Mouse (Mus musculus): ENCODE measurements around the gene Unc5a. TPM values are rescaled to one million over a fixed set of nuclear protein-coding genes. Genes with fewer than 3 reads are reported as not detected.

Unc5a gene
- polyA plus RNA-seq, 1 experiment: 29.7 TPM

DNA sequence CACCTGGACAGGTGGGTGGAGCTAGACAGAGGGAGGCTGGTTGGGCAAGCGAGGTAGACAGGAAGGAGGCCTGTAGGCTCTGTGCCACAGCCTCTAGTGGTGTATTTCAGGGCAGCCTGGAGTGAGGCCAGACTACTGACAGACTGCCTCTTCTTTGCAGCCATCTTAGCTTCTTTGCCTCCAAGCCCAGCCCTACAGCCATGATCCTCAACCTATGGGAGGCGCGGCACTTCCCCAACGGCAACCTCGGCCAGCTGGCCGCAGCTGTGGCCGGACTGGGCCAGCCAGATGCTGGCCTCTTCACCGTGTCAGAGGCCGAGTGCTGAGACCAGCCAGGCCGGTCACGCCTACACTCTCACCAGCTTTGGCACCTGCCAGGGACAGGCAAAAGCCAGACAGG lies 55.4 kb downstream of the Unc5a start:
- TF ChIP-seq CTCF (IDR thresholded peaks at IDR 0.05; ENCODE audit: borderline replicate concordance, extremely low read depth, insufficient read depth, insufficient read length) (no peak), POLR2A (IDR thresholded peaks at IDR 0.05; ENCODE audit: borderline replicate concordance, extremely low read depth, insufficient read depth, insufficient read length, poor library complexity, severe bottlenecking) (no peak)

DNA sequence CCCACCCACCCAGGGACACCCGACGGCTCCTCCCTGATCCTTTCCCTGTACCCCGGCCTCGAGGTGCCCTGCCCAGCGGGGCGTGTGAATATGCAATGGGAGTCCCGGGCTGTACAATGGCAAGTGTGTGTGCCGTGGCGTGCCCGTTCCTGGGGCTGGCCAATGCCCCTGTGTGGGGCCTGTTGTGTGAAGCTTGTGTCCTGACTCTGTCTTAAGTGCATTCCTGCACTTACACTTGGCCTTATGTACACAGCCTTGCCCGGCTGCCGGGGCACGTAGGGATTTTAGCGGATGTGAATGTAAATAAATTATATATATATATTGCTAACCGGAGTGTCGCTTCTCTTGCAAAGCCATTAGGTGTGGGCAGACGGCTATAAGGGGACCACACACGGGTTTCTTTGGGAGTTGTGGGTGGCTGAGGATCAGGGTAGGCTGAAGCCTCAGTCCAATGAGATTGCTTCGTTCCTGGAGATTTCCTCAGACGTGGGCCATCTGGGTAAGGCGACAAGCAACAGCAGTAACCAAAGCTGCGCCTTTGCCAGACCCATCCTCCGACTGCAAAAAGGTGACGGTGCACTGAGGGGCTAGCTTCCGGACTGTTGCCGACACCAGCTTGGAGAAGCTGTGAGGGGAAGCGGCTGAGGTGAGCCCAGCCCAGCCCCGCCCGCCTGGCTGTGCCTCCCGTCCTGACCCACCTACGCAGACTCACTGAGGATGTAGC lies 56.6 kb downstream of the Unc5a start:
- TF ChIP-seq CTCF (IDR thresholded peaks at IDR 0.05; ENCODE audit: borderline replicate concordance, extremely low read depth, insufficient read depth, insufficient read length) (no peak), POLR2A (IDR thresholded peaks at IDR 0.05; ENCODE audit: borderline replicate concordance, extremely low read depth, insufficient read depth, insufficient read length, poor library complexity, severe bottlenecking) (no peak)
- DNase-seq (ENCODE audit: low read depth): no peak

More for the DNA sequence above, 55.4 kb downstream of the Unc5a start:
- no peak for DNase-seq (ENCODE audit: low read depth)

DNA sequence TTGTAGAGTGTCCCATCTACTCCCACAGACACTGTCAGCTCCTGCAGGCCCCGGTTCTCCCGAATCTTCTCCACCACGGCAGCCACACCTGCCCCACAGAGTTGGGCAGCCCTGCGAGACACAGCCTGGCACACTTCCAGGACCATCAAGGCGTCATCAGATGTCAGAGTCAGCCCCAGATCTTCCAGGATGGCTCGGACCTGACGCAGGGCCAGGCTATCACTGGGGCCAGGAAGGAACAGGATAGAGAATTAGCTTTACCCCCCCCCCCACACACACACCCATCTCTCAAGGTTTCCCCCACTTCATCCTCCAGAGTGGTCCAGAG lies 57.2 kb downstream of the Unc5a start:
- TF ChIP-seq CTCF (IDR thresholded peaks at IDR 0.05; ENCODE audit: borderline replicate concordance, extremely low read depth, insufficient read depth, insufficient read length) (no peak), POLR2A (IDR thresholded peaks at IDR 0.05; ENCODE audit: borderline replicate concordance, extremely low read depth, insufficient read depth, insufficient read length, poor library complexity, severe bottlenecking) (no peak)
- DNase-seq (ENCODE audit: low read depth): no peak

DNA sequence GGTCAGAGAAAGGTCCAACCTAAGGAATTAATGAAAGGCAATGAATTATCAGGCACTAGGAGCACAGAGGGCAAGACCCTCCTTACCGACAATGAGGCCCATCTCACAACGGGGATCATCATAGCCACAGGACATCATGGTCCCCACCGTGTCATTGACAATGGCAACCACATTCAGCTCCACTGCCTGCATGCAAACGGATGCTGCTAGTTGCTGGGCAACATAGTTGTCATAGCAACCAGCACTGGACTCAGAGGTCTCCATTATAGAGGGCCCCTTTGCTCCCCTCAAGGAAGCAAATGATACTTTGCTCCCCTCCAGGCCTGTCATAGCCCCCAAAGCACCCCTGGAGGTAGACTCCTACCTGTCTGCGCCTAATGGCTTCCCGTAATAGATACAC lies 59.4 kb downstream of the Unc5a start:
- peak; percentile 90 for DNase-seq (ENCODE audit: low read depth)
- TF ChIP-seq CTCF (IDR thresholded peaks at IDR 0.05; ENCODE audit: borderline replicate concordance, extremely low read depth, insufficient read depth, insufficient read length) (no peak), POLR2A (IDR thresholded peaks at IDR 0.05; ENCODE audit: borderline replicate concordance, extremely low read depth, insufficient read depth, insufficient read length, poor library complexity, severe bottlenecking) (no peak)

DNA sequence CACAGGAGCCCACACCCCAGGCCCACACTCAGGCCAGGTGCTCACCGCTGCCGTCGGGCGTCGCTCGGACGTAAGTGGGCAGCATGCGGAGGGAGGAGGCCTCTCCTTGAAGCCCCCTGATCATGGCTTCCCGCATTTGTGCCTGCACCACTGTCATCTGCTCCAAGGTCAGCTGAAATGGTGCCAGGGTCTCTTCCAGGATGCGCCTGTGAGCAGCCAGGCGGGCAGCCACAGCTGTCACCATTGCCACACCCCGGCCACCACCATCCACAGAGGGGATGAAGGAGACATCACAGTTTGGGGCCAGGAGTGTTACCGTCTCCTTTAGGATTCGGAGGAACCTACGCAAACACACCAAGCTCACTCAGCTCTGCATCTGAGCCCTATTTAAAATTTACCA lies 61.9 kb downstream of the Unc5a start:
- no peak for TF ChIP-seq POLR2A (IDR thresholded peaks at IDR 0.05; ENCODE audit: borderline replicate concordance, extremely low read depth, insufficient read depth, insufficient read length, poor library complexity, severe bottlenecking)
- no peak for TF ChIP-seq CTCF (IDR thresholded peaks at IDR 0.05; ENCODE audit: borderline replicate concordance, extremely low read depth, insufficient read depth, insufficient read length)
- DNase-seq (ENCODE audit: low read depth): no peak

DNA sequence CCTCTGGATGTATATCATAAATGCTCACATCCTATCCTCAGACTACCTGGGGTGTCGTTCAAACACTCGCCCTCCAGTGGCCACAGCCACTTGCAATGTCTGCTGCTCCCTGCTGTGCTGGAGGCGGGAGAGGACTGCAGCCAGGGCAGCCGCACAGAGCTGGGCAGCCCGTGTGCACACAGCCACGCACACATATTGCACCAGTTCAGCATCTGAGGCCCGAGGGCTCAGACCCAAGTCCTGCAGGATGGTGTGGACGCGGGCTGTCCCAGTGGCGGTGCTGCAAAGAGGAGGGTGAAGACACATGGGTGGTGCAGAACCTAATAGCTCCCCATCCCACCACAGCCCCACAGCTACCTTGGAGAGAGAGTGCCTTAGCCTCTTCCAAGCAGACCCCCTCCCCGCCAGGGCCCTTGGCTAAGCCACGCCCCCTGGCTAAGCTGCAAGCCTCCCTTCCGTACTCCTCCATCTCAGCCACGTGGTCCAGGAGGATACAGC lies 62.8 kb downstream of the Unc5a start:
- no peak for TF ChIP-seq POLR2A (IDR thresholded peaks at IDR 0.05; ENCODE audit: borderline replicate concordance, extremely low read depth, insufficient read depth, insufficient read length, poor library complexity, severe bottlenecking)
- TF ChIP-seq CTCF (IDR thresholded peaks at IDR 0.05; ENCODE audit: borderline replicate concordance, extremely low read depth, insufficient read depth, insufficient read length): peak; percentile 43; the same call in 1 of the 2 replicates
- DNase-seq (ENCODE audit: low read depth): peak; percentile 61

DNA sequence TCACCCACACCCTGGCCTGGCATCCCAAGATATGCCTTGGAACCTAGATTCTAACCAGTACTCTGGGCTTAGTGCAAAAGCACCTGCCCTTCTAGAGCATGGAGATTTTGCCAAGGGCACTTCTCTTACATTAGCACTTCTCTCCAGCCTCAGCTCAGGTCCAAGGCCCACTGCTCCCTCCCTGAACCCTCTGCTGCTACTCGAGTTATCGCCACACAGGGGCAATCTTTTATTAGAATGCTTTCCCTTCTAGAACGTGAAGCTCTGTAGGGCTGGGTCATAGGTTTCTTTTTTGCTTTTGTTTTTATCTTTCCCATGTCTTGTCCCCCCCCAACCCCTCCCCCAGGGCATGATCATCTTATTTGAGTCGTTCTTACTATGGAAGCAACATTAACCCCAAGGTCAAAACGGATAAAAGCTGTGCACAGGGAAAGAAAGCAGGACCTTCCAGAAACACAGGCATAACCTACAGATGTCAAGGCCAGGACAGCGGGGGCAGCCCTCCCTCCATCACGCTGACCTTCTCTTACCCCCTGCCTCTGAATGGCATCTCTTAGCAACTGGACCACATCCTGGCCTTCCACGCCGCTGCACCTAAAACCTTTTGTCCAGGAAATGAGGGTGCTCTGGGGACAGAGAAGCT lies 64.6 kb downstream of the Unc5a start:
- no peak for DNase-seq (ENCODE audit: low read depth)
- no peak for TF ChIP-seq POLR2A (IDR thresholded peaks at IDR 0.05; ENCODE audit: borderline replicate concordance, extremely low read depth, insufficient read depth, insufficient read length, poor library complexity, severe bottlenecking)
- TF ChIP-seq CTCF (IDR thresholded peaks at IDR 0.05; ENCODE audit: borderline replicate concordance, extremely low read depth, insufficient read depth, insufficient read length): peak; percentile 34; the same call in 1 of the 2 replicates

DNA sequence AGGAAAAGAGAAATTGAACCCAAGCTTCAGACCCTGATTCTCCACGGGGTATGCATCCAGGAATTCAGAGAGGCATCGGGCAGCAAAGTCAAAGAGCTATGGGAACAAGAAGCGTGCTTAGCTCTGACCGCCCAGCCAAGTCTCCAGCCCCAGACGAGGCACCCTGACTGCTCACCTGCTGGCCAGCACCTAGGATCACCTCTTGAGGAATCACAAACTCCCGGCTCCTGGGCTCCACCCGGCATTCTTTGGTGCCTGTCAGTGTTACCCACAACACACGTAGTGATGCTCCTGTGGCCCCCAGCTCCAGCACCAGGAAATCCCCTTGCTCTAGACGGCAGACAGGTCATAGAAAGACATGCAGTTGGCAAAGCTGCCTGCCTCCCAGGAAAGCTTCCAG lies 65.2 kb downstream of the Unc5a start:
- TF ChIP-seq CTCF (IDR thresholded peaks at IDR 0.05; ENCODE audit: borderline replicate concordance, extremely low read depth, insufficient read depth, insufficient read length): no peak
- no peak for TF ChIP-seq POLR2A (IDR thresholded peaks at IDR 0.05; ENCODE audit: borderline replicate concordance, extremely low read depth, insufficient read depth, insufficient read length, poor library complexity, severe bottlenecking)

DNA sequence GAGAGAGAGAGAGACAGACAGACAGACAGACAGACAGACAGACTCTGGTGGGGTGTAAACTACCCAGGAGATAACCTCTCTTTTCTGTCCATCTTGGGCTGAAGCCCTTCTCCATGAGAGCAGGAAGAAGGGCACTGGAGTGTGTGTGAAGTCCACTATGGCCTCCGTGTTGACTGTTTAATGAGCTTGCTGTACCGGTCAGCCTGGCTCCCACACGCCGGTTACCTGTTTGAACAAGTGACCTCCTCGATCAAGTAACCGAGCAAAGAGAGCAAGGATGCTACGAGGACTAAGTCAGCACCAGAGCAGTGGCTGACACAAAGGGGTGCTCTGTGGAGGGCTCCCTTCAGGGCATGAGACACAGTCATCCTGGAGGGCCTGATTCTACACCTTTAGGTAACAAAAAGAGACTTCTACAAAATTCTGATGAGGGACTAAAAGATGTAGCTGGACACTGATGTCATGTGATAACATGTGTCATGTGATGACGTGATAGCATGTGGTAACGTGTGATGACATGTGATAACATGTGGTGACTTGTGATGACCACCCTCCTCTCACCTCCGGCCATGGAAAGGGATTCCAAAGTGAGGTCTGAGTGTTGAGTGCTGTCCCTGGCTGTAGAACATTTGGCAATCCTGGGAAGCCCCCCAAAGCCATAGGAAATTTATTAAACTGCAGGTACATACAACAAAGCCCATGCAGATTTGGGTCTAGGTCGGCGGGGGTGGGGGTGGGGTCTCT lies 68.1 kb downstream of the Unc5a start:
- DNase-seq (ENCODE audit: low read depth): no peak
- TF ChIP-seq CTCF (IDR thresholded peaks at IDR 0.05; ENCODE audit: borderline replicate concordance, extremely low read depth, insufficient read depth, insufficient read length): no peak
- no peak for TF ChIP-seq POLR2A (IDR thresholded peaks at IDR 0.05; ENCODE audit: borderline replicate concordance, extremely low read depth, insufficient read depth, insufficient read length, poor library complexity, severe bottlenecking)

More for the DNA sequence above, 65.2 kb downstream of the Unc5a start:
- DNase-seq (ENCODE audit: low read depth): no peak

DNA sequence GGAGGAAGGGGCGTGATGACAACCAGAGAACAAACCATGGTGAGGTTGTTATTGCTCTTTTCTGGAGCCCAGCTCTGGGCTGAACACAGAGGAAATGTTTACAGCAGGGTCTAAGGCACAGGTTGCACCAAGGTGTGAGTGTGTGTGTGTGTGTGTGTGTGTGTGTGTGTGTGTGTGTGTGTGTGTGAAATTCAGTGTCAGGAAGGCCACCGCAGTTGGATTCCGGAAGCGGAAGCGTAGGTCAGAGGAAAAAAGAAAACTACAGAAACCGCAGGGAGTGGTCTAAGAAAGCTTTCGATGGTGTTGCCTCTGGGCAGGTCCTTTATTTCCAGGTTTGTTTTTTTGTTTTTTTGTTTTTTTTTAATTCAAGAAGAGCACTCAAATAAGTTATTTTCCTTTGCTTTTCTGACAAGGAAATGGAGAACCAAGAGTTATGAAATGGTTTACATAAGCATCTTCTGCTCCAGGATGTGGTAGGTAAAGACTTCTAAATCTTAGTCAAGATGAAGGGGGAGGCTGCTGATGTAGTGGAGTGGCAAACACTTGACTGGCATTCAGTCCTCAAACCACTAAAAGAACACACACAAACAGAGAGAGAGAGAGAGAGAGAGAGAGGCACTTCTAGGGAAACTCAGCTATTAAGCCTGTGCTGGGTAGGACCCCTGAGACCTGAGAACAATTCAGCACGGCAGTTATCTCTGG lies 68.8 kb downstream of the Unc5a start:
- no peak for TF ChIP-seq POLR2A (IDR thresholded peaks at IDR 0.05; ENCODE audit: borderline replicate concordance, extremely low read depth, insufficient read depth, insufficient read length, poor library complexity, severe bottlenecking)
- no peak for TF ChIP-seq CTCF (IDR thresholded peaks at IDR 0.05; ENCODE audit: borderline replicate concordance, extremely low read depth, insufficient read depth, insufficient read length)

DNA sequence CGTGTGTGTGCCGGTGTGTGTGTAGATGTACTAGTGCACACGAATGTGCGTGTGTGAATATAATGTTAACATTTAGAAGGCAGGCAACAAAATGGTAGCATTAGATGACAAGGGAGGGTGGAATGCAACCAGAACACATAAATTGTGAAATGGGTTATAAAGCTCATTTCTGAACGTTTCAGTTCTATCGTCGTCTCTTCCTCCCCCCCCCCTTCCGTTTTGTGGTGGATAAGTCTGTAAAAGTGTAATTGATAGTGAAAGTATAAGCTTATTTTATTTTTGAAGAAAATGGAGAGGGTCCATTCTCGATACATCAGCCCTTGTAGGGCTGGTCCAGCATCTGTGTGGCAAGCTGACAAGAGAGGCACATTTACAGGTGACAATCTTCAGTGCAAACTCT lies 69.5 kb downstream of the Unc5a start:
- TF ChIP-seq CTCF (IDR thresholded peaks at IDR 0.05; ENCODE audit: borderline replicate concordance, extremely low read depth, insufficient read depth, insufficient read length): no peak
- no peak for TF ChIP-seq POLR2A (IDR thresholded peaks at IDR 0.05; ENCODE audit: borderline replicate concordance, extremely low read depth, insufficient read depth, insufficient read length, poor library complexity, severe bottlenecking)
- DNase-seq (ENCODE audit: low read depth): no peak

More for the DNA sequence above, 68.8 kb downstream of the Unc5a start:
- no peak for DNase-seq (ENCODE audit: low read depth)

All from brain, embryonic 14.5 days (tissue).